Mouse (Mus musculus) limb, embryonic 13.5 days (tissue): ENCODE data around the gene Abtb2. TPM values are rescaled to one million over a fixed set of nuclear protein-coding genes. Genes with fewer than 3 reads are reported as not detected.
A peak's percentile ranks its signal among the peaks of the same experiment; 100 is the strongest.

Experiments
- ATAC-seq: fragments of 200-750 bp; cut with Nextera tagmentation; 2 replicates; pipeline ENCODE4 v1.8.0; 2017; ENCODE audit warnings: low read depth, moderate number of reproducible peaks, moderate TSS enrichment; ENCODE audit not compliant: low FRiP score
- H3K27ac ChIP-seq: fragments of 300-500 bp; sonication (generic); 2 replicates; pipeline ENCODE4 v1.5.1; 2015; ENCODE audit warnings: inconsistent platforms, mild to moderate bottlenecking, moderate library complexity
- H3K27me3 ChIP-seq: fragments of 300-500 bp; sonication (generic); 2 replicates; pipeline ENCODE4 v1.6.1; 2015; ENCODE audit warnings: mild to moderate bottlenecking, inconsistent platforms
- H3K36me3 ChIP-seq: fragments of 300-500 bp; sonication (generic); 2 replicates; pipeline ENCODE4 v1.6.1; 2015; ENCODE audit warnings: inconsistent platforms, mild to moderate bottlenecking, moderate library complexity
- H3K4me1 ChIP-seq: fragments of 300-500 bp; sonication (generic); 2 replicates; pipeline ENCODE4 v1.6.1; 2015; ENCODE audit warnings: inconsistent platforms
- H3K4me2 ChIP-seq: fragments of 300-500 bp; sonication (generic); replicated peaks from 2 replicates; pipeline ENCODE4 v1.6.1; 2015; ENCODE audit warnings: inconsistent platforms, mild to moderate bottlenecking, moderate library complexity
- H3K4me3 ChIP-seq: fragments of 300-500 bp; sonication (generic); 2 replicates; pipeline ENCODE4 v1.5.1; 2015; ENCODE audit warnings: moderate library complexity, mild to moderate bottlenecking, inconsistent platforms
- H3K9ac ChIP-seq: fragments of 300-500 bp; sonication (generic); 2 replicates; pipeline ENCODE4 v1.6.1; 2015; ENCODE audit warnings: mild to moderate bottlenecking, inconsistent platforms
- H3K9me3 ChIP-seq: fragments of 300-500 bp; sonication (generic); 2 replicates; pipeline ENCODE4 v1.6.1; 2016; ENCODE audit warnings: inconsistent platforms
- WGBS: fragments of 180-500 bp; shearing (Covaris S2); methylation state at CpG from one replicate; pipeline ENCODE4 v1.1.7; 2015; 5-methylcytosine and 5-hydroxymethylcytosine counted together
- polyA plus RNA-seq: library from polyadenylated mRNA; unstranded; fragments of >200 nt; fragmentation: Nextera tagmentation; extraction: Ambion mirVana; gene quantifications from 2 replicates; pipeline ENCODE4 v1.2.1, GENCODE M21; 2015

The Abtb2 gene
- polyA plus RNA-seq, 1 experiment from 2014 or later = 20.5 TPM

DNA sequence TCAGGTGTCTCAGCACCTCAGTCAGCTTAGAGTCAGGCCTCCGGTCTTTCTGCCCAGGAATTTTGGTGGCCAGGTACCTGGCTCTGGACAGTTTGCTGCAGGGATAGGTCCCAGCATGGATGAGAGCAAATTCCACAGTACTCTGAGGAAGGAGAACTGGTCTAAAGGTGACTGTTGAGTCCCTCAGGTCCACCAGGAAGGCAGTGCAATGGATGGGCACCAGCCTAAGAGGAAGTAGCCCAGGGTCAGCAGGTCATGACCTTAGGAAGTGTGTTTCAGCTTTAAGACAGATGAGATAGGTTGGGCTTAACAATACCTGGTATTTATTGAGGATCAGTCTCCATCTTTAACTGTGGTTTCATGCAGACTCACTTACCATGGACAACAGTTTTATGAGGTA, 88.9 kb downstream of the Abtb2 start:
- no peak for ATAC-seq
- Histone ChIP-seq H3K27me3 (no peaks in the 10 kb centered on the region), H3K4me2 (no peak overlapping the region), H3K9ac (no peak overlapping the region), H3K9me3 (no peaks in the 10 kb centered on the region), H3K27ac (no peak overlapping the region), H3K4me3 (no peak overlapping the region), H3K36me3 (no peaks in the 10 kb centered on the region), H3K4me1 (peaks cover 23% of the 10 kb centered on the region)
- WGBS = 95% methylated on average over 1 of the region's 1 CpGs

GRCm38 (mm10) chr2:103656028-103656427, 89.9 kb downstream of the Abtb2 start:
- Histone ChIP-seq H3K27ac (no peak overlapping the region), H3K4me1 (peaks cover 26% of the 10 kb centered on the region), H3K9me3 (no peaks in the 10 kb centered on the region), H3K4me2 (no peak overlapping the region), H3K4me3 (no peak overlapping the region), H3K36me3 (no peaks in the 10 kb centered on the region), H3K27me3 (no peaks in the 10 kb centered on the region), H3K9ac (no peak overlapping the region)
- no peak for ATAC-seq

GRCm38 (mm10) chr2:103659167-103659566, 93.1 kb downstream of the Abtb2 start:
- ATAC-seq = no peak
- H3K4me1 ChIP-seq = peaks cover 29% of the 10 kb centered on the region
- no peaks in the 10 kb centered on the region for H3K9me3 ChIP-seq
- no peak overlapping the region for H3K4me2 ChIP-seq
- H3K36me3 ChIP-seq = no peaks in the 10 kb centered on the region
- H3K27me3 ChIP-seq = no peaks in the 10 kb centered on the region
- H3K9ac ChIP-seq = no peak overlapping the region
- WGBS = 78% methylated on average over 4 of the region's 4 CpGs
- H3K27ac ChIP-seq = no peak overlapping the region
- no peak overlapping the region for H3K4me3 ChIP-seq

- Histone ChIP-seq H3K4me2 (no peak overlapping the region), H3K27me3 (no peaks in the 10 kb centered on the region), H3K9ac (no peak overlapping the region), H3K4me3 (no peak overlapping the region), H3K4me1 (peaks cover 26% of the 10 kb centered on the region), H3K36me3 (no peaks in the 10 kb centered on the region), H3K27ac (no peak overlapping the region), H3K9me3 (no peaks in the 10 kb centered on the region)
- ATAC-seq = no peak
- WGBS = 82% methylated on average over 15 of the region's 15 CpGs
Measured at GRCm38 (mm10) chr2:103659648-103660556, 93.8 kb downstream of the Abtb2 start.

- no peaks in the 10 kb centered on the region for H3K27me3 ChIP-seq
- H3K4me1 ChIP-seq = peaks cover 20% of the 10 kb centered on the region
- no peaks in the 10 kb centered on the region for H3K36me3 ChIP-seq
- H3K9me3 ChIP-seq = no peaks in the 10 kb centered on the region
- no peak for ATAC-seq
- H3K27ac ChIP-seq = no peak overlapping the region; the same call in 1 of the 2 replicates
- H3K4me3 ChIP-seq = no peak overlapping the region
- H3K4me2 ChIP-seq = no peak overlapping the region
- 28% methylated on average over 1 of the region's 1 CpGs for WGBS
- no peak overlapping the region for H3K9ac ChIP-seq
Measured at GRCm38 (mm10) chr2:103661696-103662095, 95.6 kb downstream of the Abtb2 start.

DNA sequence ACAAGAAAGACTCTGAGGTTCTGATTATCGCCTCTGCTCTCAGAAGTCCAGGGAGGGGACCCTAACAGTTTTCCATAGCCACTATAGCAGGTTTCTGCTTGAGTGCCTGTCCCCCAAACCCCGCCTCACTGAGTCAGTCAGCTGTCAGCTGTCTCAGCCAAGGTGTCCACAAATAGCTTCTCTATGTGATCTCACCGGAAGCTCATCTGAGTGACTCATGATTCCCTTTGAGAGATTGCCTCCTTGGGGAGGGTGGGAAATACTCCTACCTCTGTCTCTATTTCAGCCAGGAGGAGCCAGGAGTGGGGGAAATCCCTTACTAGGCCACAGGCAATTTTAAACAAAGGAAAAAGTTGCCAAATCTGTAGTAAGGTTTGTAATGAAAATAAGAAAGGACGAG, 96.0 kb downstream of the Abtb2 start:
- no peak overlapping the region; the same call in 1 of the 2 replicates for H3K27ac ChIP-seq
- WGBS = 70% methylated on average over 4 of the region's 4 CpGs
- H3K36me3 ChIP-seq = no peaks in the 10 kb centered on the region
- H3K4me1 ChIP-seq = peaks cover 20% of the 10 kb centered on the region
- H3K4me2 ChIP-seq = no peak overlapping the region
- H3K4me3 ChIP-seq = no peak overlapping the region
- H3K9ac ChIP-seq = no peak overlapping the region
- H3K9me3 ChIP-seq = no peaks in the 10 kb centered on the region
- no peak for ATAC-seq
- H3K27me3 ChIP-seq = no peaks in the 10 kb centered on the region

- 64% methylated on average over 6 of the region's 6 CpGs for WGBS
Measured at GRCm38 (mm10) chr2:103664341-103664740, 98.2 kb downstream of the Abtb2 start.

DNA sequence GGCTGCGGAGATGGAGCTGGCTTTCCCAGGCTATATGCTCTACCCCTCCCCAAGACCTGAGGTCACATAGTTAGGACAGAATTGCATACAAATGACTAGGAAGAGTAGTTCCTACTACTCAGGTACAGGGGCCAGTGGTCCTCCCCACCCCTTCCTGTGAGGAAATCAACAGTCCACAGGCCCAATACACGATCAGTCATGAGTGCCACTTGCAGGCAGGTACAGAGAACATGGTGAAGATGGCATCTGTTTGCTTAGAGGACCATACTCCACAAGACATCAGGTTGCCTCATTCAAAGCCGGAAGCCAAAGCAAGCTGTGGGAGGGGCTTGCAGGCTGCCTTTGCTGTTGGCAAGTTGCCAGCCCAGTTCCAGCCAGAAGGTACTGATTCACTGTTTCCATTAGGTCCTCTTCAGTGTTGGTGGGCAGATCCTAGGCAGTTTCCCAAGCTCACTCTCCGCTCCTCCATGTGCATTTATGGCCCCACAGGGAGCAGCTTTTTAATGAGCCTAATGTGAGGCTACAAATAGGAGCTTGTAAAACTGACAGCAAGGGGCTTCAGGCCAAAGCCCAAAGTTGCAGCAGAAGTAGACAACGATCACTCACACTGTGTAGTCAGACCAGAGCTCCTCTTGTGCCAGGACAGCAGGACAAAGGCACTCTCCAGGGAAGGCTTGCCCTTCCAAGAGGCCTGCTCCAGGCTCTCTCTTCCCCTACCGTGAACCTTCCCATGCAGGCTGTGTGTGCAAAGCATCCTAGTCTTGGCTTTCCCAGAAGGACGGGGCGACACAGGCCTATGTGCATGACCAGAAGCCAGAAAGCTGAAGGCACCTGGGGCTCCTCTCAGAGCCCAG, 102.1 kb downstream of the Abtb2 start:
- ATAC-seq = peak; percentile 58
- H3K27me3 ChIP-seq = no peaks in the 10 kb centered on the region
- no peaks in the 10 kb centered on the region for H3K9me3 ChIP-seq
- peak overlapping the region; percentile 53; the same call in 1 of the 2 replicates for H3K27ac ChIP-seq
- no peak overlapping the region for H3K9ac ChIP-seq
- no peak overlapping the region for H3K4me3 ChIP-seq
- 40% methylated on average over 8 of the region's 8 CpGs for WGBS
- H3K4me1 ChIP-seq = peaks cover 48% of the 10 kb centered on the region
- no peaks in the 10 kb centered on the region for H3K36me3 ChIP-seq
- 0 out of 2 replicates have a peak overlapping the region, but pooled peaks have one; percentile 7 for H3K4me2 ChIP-seq

More at GRCm38 (mm10) chr2:103664341-103664740, 98.2 kb downstream of the Abtb2 start:
- peaks cover 33% of the 10 kb centered on the region for H3K4me1 ChIP-seq
- no peak overlapping the region for H3K9ac ChIP-seq
- no peaks in the 10 kb centered on the region for H3K27me3 ChIP-seq
- no peak overlapping the region for H3K4me2 ChIP-seq
- H3K27ac ChIP-seq = no peak overlapping the region
- H3K9me3 ChIP-seq = no peaks in the 10 kb centered on the region
- H3K36me3 ChIP-seq = no peaks in the 10 kb centered on the region
- H3K4me3 ChIP-seq = no peak overlapping the region
- no peak for ATAC-seq

- no peak overlapping the region for H3K4me3 ChIP-seq
- no peaks in the 10 kb centered on the region for H3K27me3 ChIP-seq
- H3K27ac ChIP-seq = no peak overlapping the region
- H3K9me3 ChIP-seq = no peaks in the 10 kb centered on the region
- ATAC-seq = no peak
- H3K9ac ChIP-seq = no peak overlapping the region
- H3K36me3 ChIP-seq = no peaks in the 10 kb centered on the region
- no peak overlapping the region for H3K4me2 ChIP-seq
- H3K4me1 ChIP-seq = peaks cover 48% of the 10 kb centered on the region
- WGBS = 68% methylated on average over 8 of the region's 8 CpGs
Measured at GRCm38 (mm10) chr2:103668939-103669338, 102.8 kb downstream of the Abtb2 start.

- Histone ChIP-seq H3K9ac (no peak overlapping the region), H3K9me3 (no peaks in the 10 kb centered on the region), H3K4me3 (no peak overlapping the region), H3K27ac (no peak overlapping the region), H3K27me3 (no peaks in the 10 kb centered on the region), H3K36me3 (no peaks in the 10 kb centered on the region), H3K4me2 (no peak overlapping the region), H3K4me1 (peaks cover 48% of the 10 kb centered on the region)
- no peak for ATAC-seq
- 79% methylated on average over 4 of the region's 4 CpGs for WGBS
Measured at GRCm38 (mm10) chr2:103669561-103669960, 103.5 kb downstream of the Abtb2 start.

DNA sequence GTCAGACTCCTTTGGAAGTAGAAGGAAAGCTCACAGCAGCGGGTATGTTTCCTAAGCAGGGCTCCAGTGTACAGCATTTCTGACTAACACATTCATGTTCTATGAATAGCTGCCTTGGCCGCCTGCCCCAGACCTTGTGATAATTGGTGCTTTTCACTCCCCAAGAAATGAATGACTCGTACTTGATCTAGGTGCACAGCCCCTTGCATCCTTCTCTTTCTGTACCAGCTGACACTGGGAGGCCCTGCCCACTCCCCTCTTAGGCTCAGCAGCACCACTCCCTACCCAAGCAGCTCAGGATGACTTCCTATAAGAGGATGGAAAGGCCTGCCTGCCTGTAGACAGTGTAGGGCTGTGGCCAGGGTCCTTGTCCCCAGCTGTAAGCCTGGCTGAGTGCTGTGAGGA, 104.2 kb downstream of the Abtb2 start:
- 71% methylated on average over 3 of the region's 3 CpGs for WGBS
- no peaks in the 10 kb centered on the region for H3K36me3 ChIP-seq
- H3K4me1 ChIP-seq = peaks cover 48% of the 10 kb centered on the region
- no peak overlapping the region for H3K9ac ChIP-seq
- no peak overlapping the region for H3K4me2 ChIP-seq
- no peaks in the 10 kb centered on the region for H3K27me3 ChIP-seq
- H3K4me3 ChIP-seq = no peak overlapping the region
- peak; percentile 37; the same call in 1 of the 2 replicates for ATAC-seq
- no peak overlapping the region; the same call in 1 of the 2 replicates for H3K27ac ChIP-seq
- no peaks in the 10 kb centered on the region for H3K9me3 ChIP-seq

GRCm38 (mm10) chr2:103672573-103673119, 106.5 kb downstream of the Abtb2 start:
- Histone ChIP-seq H3K27ac (no peak overlapping the region; the same call in 1 of the 2 replicates), H3K9me3 (no peaks in the 10 kb centered on the region), H3K4me2 (no peak overlapping the region), H3K4me3 (no peak overlapping the region), H3K4me1 (peaks cover 60% of the 10 kb centered on the region), H3K36me3 (no peaks in the 10 kb centered on the region), H3K9ac (no peak overlapping the region), H3K27me3 (no peaks in the 10 kb centered on the region)
- ATAC-seq = no peak
- 74% methylated on average over 7 of the region's 7 CpGs for WGBS
